Mouse (Mus musculus) heart, postnatal 10 days (tissue): ENCODE measurements at regions not wholly inside any gene's neighbourhood (a gene's known extent, or its start where the extent isn't known, plus 50 kb on each side); places are given as distances from the start of the nearest gene placed in this dataset.
"Not testable (repeated sequence)": the region's sequence is repeated elsewhere in the genome, so short reads cannot be mapped to it uniquely, and the experiment has no call there.

Experiments used
- DNase-seq, 2 experiments: peaks; one replicate each; pipeline ENCODE4 v3.0.0; 2021
- intact Hi-C: fragments of 180-260 bp; cut with DNase I; formaldehyde crosslinking; loops from one replicate; pipeline ENCODE4 v1.15.1; 2025

DNA sequence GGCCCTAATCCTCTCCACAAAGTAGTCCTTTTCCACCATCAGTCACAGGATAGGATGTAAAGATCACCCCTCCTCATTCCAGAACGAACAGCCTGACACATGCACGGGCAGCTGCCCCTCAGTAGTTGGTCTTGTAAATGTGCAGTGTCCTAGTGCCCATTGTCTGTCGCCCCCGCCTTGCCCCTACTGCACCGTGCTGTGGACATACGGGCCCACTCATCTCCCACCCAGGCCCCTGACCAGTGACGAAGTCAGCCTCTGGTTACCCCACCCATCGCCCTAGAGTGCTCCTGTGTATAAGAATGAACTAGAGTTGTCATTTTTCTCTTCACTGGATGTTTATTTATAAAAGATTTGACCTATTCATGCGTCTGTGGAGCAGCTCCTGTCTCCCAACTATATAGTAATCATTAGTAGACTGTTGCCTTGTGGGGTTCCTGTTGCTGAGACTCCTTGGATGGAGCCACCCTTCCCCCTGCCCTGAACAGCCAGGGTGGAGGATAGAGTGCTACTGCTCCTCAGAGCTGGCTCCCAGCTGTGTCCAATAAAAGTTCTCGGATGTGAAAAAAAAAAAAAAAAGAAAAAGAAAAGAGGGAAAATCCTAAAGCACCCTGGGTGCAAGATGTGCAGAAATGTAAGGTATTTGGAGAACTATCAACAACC, 64.0 kb upstream of the Trim24 start:
- intact Hi-C loops, DNase-seq: not testable (repeated sequence)

DNA sequence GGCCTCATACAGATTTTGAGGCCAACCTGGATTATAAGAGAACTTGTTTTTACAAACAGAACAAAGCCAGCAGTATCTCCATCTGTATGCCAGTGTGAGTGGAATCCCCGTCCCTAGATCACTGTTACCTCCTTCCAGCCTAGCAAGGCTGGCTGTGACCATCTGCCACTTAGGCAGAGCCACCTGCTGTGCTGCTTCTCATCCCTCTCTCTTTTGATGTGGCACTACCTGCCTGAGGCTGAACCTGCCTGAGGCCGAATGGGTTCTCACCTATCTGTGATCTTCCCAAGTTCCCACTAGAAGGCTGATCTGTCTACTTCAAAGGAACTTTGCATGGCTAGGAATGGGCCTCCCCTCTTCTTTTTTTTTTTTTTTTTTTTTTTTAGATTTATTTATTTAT, 55.4 kb upstream of the Trim24 start:
- DNase-seq, intact Hi-C loops: not testable (repeated sequence)
